Mouse (Mus musculus) stomach, postnatal 0 days (tissue): ENCODE measurements around the gene Anxa4. TPM values are rescaled to one million over a fixed set of nuclear protein-coding genes. Genes with fewer than 3 reads are reported as not detected.
A peak's percentile ranks its signal among the peaks of the same experiment; 100 is the strongest.

Experiments used
- ATAC-seq: fragments of 200-750 bp; cut with Nextera tagmentation; 2 replicates; pipeline ENCODE4 v1.8.0; 2017; ENCODE audit not compliant: low FRiP score, low TSS enrichment
- DNase-seq: peaks from one replicate; pipeline ENCODE4 v3.0.0-alpha.2; 2016; ENCODE audit warnings: low spot score
- H3K27ac ChIP-seq: fragments of 300-500 bp; sonication (generic); replicated peaks from 2 replicates; pipeline ENCODE4 v1.5.1; 2014; ENCODE audit warnings: mild to moderate bottlenecking, control low read depth
- H3K27me3 ChIP-seq: fragments of 300-500 bp; sonication (generic); 2 replicates; pipeline ENCODE4 v1.6.1; 2014; ENCODE audit warnings: low read length; ENCODE audit not compliant: control insufficient read depth, insufficient read depth
- H3K36me3 ChIP-seq: fragments of 300-500 bp; sonication (generic); 2 replicates; pipeline ENCODE4 v1.6.1; 2014; ENCODE audit warnings: low read length, mixed read lengths; ENCODE audit not compliant: control insufficient read depth, insufficient read depth
- H3K4me1 ChIP-seq: fragments of 300-500 bp; sonication (generic); replicated peaks from 2 replicates; pipeline ENCODE4 v1.6.1; 2014; ENCODE audit warnings: antibody characterized with exemption; ENCODE audit not compliant: control insufficient read depth, insufficient read depth
- H3K4me2 ChIP-seq: fragments of 300-500 bp; sonication (generic); replicated peaks from 2 replicates; pipeline ENCODE4 v1.6.1; 2014; ENCODE audit warnings: low read depth, mild to moderate bottlenecking, control low read depth, moderate library complexity
- H3K4me3 ChIP-seq: fragments of 300-500 bp; sonication (generic); 2 replicates; pipeline ENCODE4 v1.5.1; 2014; ENCODE audit warnings: low read depth, low read length, control low read depth
- H3K9ac ChIP-seq: fragments of 300-500 bp; sonication (generic); 2 replicates; pipeline ENCODE4 v1.6.1; 2014; ENCODE audit warnings: mild to moderate bottlenecking, low read length, control low read depth, mixed read lengths
- H3K9me3 ChIP-seq: fragments of 300-500 bp; sonication (generic); 2 replicates; pipeline ENCODE4 v1.6.1; 2016; ENCODE audit warnings: low read length; ENCODE audit not compliant: control insufficient read depth
- CTCF ChIP-seq: IDR thresholded peaks from 2 replicates; pipeline ENCODE4 v1.5.1; 2016; ENCODE audit warnings: antibody characterized with exemption, low read depth, mild to moderate bottlenecking, moderate library complexity
- EP300 ChIP-seq: optimal IDR thresholded peaks from 2 replicates; pipeline ENCODE3; 2016; ENCODE audit warnings: antibody characterized with exemption
- WGBS: fragments of 180-500 bp; shearing (Covaris S2); extraction: QIAGEN DNeasy Blood & Tissue Kit; methylation state at CpG from one replicate; pipeline ENCODE4 v1.1.7; 2014; 5-methylcytosine and 5-hydroxymethylcytosine counted together
- polyA plus RNA-seq: library from polyadenylated mRNA; unstranded; fragments of >200 nt; fragmentation: Nextera tagmentation; extraction: Ambion mirVana; gene quantifications from 2 replicates; pipeline ENCODE4 v1.2.1, GENCODE M21; 2015

The Anxa4 gene
- polyA plus RNA-seq, 1 experiment from 2014 or later, result 114 TPM

DNA sequence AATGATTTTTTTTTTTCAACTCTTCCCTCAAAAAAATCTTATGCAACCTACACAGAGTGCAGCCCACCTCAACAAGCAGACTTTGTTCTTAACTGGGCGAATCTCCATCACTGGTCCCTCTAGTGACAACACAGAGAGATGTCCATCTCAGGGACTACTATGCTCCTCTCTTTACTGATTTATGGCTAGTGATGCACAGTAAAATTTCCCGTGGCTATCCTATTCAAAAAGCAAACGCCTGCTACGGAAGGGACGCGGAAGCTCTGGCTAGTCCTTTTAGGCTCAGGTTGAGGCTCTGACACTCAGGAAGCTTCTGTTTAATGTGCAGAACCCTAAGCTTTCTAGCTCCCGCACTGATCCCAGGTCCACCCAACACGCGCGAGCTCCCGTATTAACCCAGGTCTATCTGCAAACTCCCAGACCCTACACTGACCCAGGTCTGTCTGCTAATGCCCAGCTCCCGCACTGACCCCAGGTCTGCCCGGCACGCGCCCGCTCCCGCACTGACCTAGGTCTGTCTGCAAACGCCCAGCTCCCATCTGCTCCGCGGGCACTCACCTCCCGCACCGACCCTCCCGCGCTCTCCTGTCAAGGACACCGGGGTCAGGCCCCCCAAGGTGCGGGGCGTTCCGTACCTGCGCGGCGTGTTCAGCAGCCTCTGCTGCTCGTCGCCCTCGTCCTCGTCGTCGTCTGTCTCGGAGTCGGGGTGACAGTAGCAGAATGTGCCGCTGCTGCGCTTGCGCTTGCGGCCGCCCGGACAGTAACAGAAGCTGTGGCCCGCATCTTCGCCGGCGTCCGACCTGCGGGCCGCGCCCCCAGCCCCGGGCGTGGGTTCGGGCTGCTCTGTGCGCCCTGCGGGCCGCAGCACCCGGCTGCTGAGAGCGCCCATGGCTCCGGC lies 60.9 kb downstream of the Anxa4 start:
- under 1% methylated on average over 62 of the region's 62 CpGs for WGBS
- peak; percentile 45 for DNase-seq
- H3K9me3 ChIP-seq, result no peaks in the 10 kb centered on the region

DNA sequence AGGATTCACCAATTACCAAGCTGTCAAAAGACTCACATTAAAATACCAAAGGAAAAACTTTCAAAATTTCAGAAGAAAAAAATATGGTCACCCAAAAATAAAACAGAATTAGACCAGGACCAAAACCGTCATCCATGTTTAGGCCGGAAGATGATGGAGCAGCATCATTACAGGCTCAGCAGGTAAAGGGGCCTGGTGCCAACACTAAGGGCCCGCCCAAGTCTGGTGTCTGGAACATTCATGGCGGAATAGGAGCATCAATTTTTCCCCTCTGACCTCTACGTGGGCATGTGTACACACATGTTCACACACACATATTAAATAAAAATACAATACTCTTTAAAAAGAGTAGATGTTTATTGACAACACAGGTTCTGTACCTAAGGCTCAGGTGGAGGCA lies 64.7 kb downstream of the Anxa4 start:
- 80% methylated on average over 5 of the region's 5 CpGs for WGBS
- no peak for ATAC-seq
- TF ChIP-seq EP300 (no peak), CTCF (no peak)

More for the DNA sequence above, 60.9 kb downstream of the Anxa4 start:
- H3K27me3 ChIP-seq, result no peaks in the 10 kb centered on the region
- peak overlapping the region; percentile 100 for H3K4me2 ChIP-seq
- H3K4me1 ChIP-seq, result peaks cover 4% of the 10 kb centered on the region; the same call in 1 of the 2 replicates
- TF ChIP-seq CTCF, result no peak
- no peak for TF ChIP-seq EP300
- no peaks in the 10 kb centered on the region for H3K36me3 ChIP-seq
- H3K27ac ChIP-seq, result peak overlapping the region; percentile 82
- ATAC-seq, result peak; percentile 49
- H3K4me3 ChIP-seq, result peak overlapping the region; percentile 95
- H3K9ac ChIP-seq, result peak overlapping the region; percentile 84

DNA sequence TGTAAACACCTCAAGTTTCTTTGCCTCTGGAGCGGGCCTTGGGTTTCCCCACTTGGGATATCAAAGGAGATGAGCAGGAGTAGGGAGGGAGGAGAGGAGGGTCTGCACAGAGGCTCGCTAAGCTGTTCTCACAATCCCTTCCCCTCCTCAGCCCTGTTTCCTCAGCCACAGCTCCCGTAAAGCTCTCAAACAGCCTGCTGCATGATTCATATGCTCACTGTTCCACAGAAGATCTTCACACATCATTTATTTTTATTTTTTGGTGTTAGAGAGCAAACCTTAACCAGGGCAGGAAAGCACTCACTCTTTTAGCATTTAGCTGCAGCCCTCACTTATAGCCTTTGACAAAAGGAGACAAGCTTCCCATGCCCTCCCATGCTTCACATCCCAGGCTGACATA lies 71.4 kb downstream of the Anxa4 start:
- TF ChIP-seq EP300 (no peak), CTCF (no peak)
- DNase-seq (no peak), ATAC-seq (no peak)
- H3K36me3 ChIP-seq, result no peaks in the 10 kb centered on the region; the same call in 1 of the 2 replicates
- WGBS, result 84% methylated on average over 3 of the region's 3 CpGs
- no peaks in the 10 kb centered on the region for H3K27me3 ChIP-seq
- no peak overlapping the region for H3K4me3 ChIP-seq
- H3K9ac ChIP-seq, result no peak overlapping the region
- no peaks in the 10 kb centered on the region for H3K4me1 ChIP-seq
- no peak overlapping the region for H3K27ac ChIP-seq
- no peak overlapping the region for H3K4me2 ChIP-seq
- H3K9me3 ChIP-seq, result no peaks in the 10 kb centered on the region

More for the DNA sequence above, 64.7 kb downstream of the Anxa4 start:
- Histone ChIP-seq H3K36me3 (no peaks in the 10 kb centered on the region), H3K4me2 (no peak overlapping the region), H3K27me3 (no peaks in the 10 kb centered on the region), H3K9me3 (no peaks in the 10 kb centered on the region), H3K9ac (no peak overlapping the region), H3K4me3 (no peak overlapping the region), H3K4me1 (no peaks in the 10 kb centered on the region), H3K27ac (no peak overlapping the region)
- no peak for DNase-seq

DNA sequence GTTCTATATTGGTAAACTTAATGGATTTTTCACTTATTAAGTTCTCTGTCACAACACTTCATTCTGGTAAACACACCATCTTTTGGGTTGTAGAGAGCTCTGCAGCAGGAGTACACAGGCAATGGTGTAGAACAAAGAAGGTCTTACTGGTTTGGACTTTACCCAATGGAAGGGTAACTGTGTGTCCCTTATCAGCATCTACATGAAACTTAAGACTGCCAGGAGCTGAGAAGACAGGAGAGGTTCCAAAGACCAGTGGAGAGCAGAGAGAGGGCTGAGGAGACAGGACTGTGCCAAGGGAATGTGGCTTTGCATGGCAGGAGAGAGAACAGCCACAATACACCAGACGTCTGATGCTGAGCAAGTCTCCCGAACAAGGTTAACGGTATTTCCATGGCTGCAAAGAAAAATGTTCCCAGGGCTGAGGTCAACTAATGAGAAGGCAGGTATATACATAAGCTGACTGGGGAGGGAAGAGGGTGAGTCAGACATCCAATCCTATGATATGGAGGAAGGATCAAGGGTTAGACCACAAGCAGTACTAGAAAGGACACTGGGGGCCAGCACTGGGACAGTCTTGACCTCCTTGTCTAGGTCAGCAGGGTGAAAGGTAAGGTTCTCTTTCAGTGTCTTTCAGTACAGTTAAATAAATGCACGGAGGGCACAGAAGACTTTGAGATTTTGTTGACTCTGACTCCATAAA lies 85.2 kb downstream of the Anxa4 start:
- no peak for TF ChIP-seq CTCF
- TF ChIP-seq EP300, result no peak
- no peak overlapping the region for H3K4me2 ChIP-seq
- no peaks in the 10 kb centered on the region for H3K4me1 ChIP-seq
- ATAC-seq (0 out of 2 replicates have a peak, but pooled peaks have one; percentile 47), DNase-seq (no peak)
- H3K9me3 ChIP-seq, result no peaks in the 10 kb centered on the region
- no peak overlapping the region for H3K4me3 ChIP-seq
- 70% methylated on average over 4 of the region's 4 CpGs for WGBS
- H3K9ac ChIP-seq, result no peak overlapping the region
- H3K27ac ChIP-seq, result no peak overlapping the region
- peaks cover 3% of the 10 kb centered on the region for H3K36me3 ChIP-seq
- H3K27me3 ChIP-seq, result no peaks in the 10 kb centered on the region

DNA sequence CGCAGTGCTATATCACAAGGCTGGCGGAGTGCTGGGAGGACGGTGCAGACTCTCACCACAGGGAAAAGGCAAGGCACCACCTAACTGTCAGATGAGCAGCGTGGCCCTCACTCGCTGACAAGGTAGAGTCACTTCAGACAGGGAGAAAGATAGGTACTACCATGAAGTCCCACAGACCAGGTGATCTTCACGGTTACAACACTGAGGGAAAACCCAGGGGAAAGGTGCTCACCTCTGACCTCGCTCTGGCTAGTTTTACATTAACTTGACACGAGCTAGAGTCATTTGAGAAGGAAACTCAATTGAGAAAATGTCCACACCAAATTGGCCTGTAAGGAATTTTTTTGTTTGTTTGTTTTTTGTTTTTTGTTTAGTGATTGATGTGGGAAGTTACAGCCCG lies 90.8 kb downstream of the Anxa4 start:
- DNase-seq (no peak), ATAC-seq (no peak)
- Histone ChIP-seq H3K27me3 (no peaks in the 10 kb centered on the region), H3K36me3 (peaks cover 13% of the 10 kb centered on the region), H3K9me3 (no peaks in the 10 kb centered on the region), H3K4me1 (no peaks in the 10 kb centered on the region), H3K27ac (no peak overlapping the region), H3K9ac (no peak overlapping the region), H3K4me3 (no peak overlapping the region), H3K4me2 (no peak overlapping the region)
- TF ChIP-seq CTCF, result no peak
- TF ChIP-seq EP300, result no peak
- 81% methylated on average over 9 of the region's 9 CpGs for WGBS

DNA sequence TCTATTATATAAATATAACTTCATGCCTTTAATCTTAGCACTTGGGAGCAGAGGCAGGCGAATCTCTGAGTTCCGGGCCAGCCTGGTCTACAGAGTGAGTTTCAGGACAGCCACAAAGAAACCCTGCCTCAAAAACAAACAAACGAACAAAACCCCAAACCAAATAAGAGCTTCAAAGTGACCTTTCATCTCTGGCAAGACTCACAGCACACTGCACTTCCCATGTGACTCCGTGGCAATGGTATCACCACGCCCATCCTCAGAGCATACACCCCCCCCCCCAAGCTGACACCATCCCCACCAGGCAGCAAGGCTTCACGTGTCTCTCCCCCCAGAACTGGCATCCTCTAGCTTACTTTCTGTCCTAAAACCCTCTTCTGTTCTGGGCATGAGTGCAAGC lies 95.5 kb downstream of the Anxa4 start:
- no peak overlapping the region for H3K4me3 ChIP-seq
- ATAC-seq (no peak), DNase-seq (no peak)
- TF ChIP-seq EP300 (no peak), CTCF (no peak)
- H3K36me3 ChIP-seq, result peaks cover 18% of the 10 kb centered on the region
- no peak overlapping the region for H3K4me2 ChIP-seq
- no peaks in the 10 kb centered on the region for H3K9me3 ChIP-seq
- H3K9ac ChIP-seq, result no peak overlapping the region
- H3K4me1 ChIP-seq, result no peaks in the 10 kb centered on the region
- no peaks in the 10 kb centered on the region for H3K27me3 ChIP-seq
- 74% methylated on average over 6 of the region's 6 CpGs for WGBS
- H3K27ac ChIP-seq, result no peak overlapping the region
